Mouse (Mus musculus) adrenal gland, postnatal 36 days (tissue): ENCODE measurements around the gene Timm10b. TPM values are rescaled to one million over a fixed set of nuclear protein-coding genes. Genes with fewer than 3 reads are reported as not detected.

ENCODE experiments used
- DNase-seq, 2 experiments: peaks; one replicate each; pipeline ENCODE4 v3.0.0; 2021; ENCODE audit warnings: mixed read lengths in 1 of 2
- long read RNA-seq, 2 experiments: library from polyadenylated mRNA; stranded (forward); transcript quantifications; one replicate each; pipeline ENCODE4 v2.0.0; 2021; ENCODE audit warnings: borderline sequencing depth in 2 of 2
- total RNA-seq, 2 experiments: library from RNA; stranded (reverse); gene quantifications; 2 replicates each; pipeline ENCODE4 v1.2.3; 2021

Gene Timm10b
- total RNA-seq: 100 to 1,000 TPM; 101 to 139 TPM
- long read RNA-seq, experiment 1, transcript Timm10b-201 (4 exons, 694 nt): minor isoform, 22 of 134 reads
- long read RNA-seq, experiment 1, transcript Timm10b-211 (4 exons, 529 nt): minor isoform, 12 of 134 reads
- long read RNA-seq, experiment 1, transcript Timm10b-208 (2 exons, 1,083 nt): minor isoform, 11 of 134 reads
- long read RNA-seq, experiment 1, transcript Timm10b-203 (3 exons, 3,273 nt): major isoform, 73 of 134 reads
- long read RNA-seq, experiment 1, partial matches to known transcripts: 4 of 134 reads
- long read RNA-seq, experiment 1, other reads (novel, unspliced or antisense): 3 of 134 reads
- long read RNA-seq, experiment 2, transcript Timm10b-203 (3 exons, 3,273 nt): major isoform, 37 of 63 reads
- long read RNA-seq, experiment 2, transcript Timm10b-211 (4 exons, 529 nt): minor isoform, 8 of 63 reads
- long read RNA-seq, experiment 2, transcript Timm10b-201 (4 exons, 694 nt): minor isoform, 8 of 63 reads
- long read RNA-seq, experiment 2, partial matches to known transcripts: 1 of 63 reads
- long read RNA-seq, experiment 2, other reads (novel, unspliced or antisense): 2 of 63 reads

GRCm38 (mm10) chr7:105639756-105640155 lies at the start of gene Timm10b:
Gene Timm10b, plus strand, starts transcription at chr7:105640056.
- DNase-seq: no peak

GRCm38 (mm10) chr7:105590097-105590496 lies 49.8 kb upstream of the Timm10b start:
- no peak for DNase-seq

GRCm38 (mm10) chr7:105602860-105603623 lies 36.8 kb upstream of the Timm10b start:
- peak; percentile 77 to 83 for DNase-seq

- no peak for DNase-seq
These were observed 31.4 kb upstream of the Timm10b start for GRCm38 (mm10) chr7:105608467-105608866.

- no peak for DNase-seq
These were observed 28.1 kb upstream of the Timm10b start for GRCm38 (mm10) chr7:105611767-105612166.

- no peak for DNase-seq
These were observed 25.5 kb upstream of the Timm10b start for GRCm38 (mm10) chr7:105614400-105614799.

- no peak for DNase-seq
These were observed 24.1 kb upstream of the Timm10b start for GRCm38 (mm10) chr7:105615720-105616119.

GRCm38 (mm10) chr7:105616561-105616960 lies 23.3 kb upstream of the Timm10b start:
- no peak for DNase-seq

GRCm38 (mm10) chr7:105617810-105618209 lies 22.0 kb upstream of the Timm10b start:
- no peak for DNase-seq

- DNase-seq: no peak
These were observed 20.2 kb upstream of the Timm10b start for GRCm38 (mm10) chr7:105619701-105620100.

GRCm38 (mm10) chr7:105621053-105621452 lies 18.8 kb upstream of the Timm10b start:
- DNase-seq: no peak

- no peak for DNase-seq
These were observed 18.1 kb upstream of the Timm10b start for GRCm38 (mm10) chr7:105621646-105622292.

- no peak for DNase-seq
These were observed 14.5 kb upstream of the Timm10b start for GRCm38 (mm10) chr7:105625397-105625796.

GRCm38 (mm10) chr7:105628633-105629032 lies 11.2 kb upstream of the Timm10b start:
- DNase-seq: peak; percentile 62 to 77

- DNase-seq: no peak
These were observed 7.3 kb upstream of the Timm10b start for GRCm38 (mm10) chr7:105632551-105632972.

GRCm38 (mm10) chr7:105633127-105633800 lies 6.6 kb upstream of the Timm10b start, which contains the start of gene Trim3:
Gene Trim3, minus strand, starts transcription at chr7:105633571.
- DNase-seq: peak; percentile 96 to 99

- DNase-seq: no peak
These were observed 6.1 kb upstream of the Timm10b start for GRCm38 (mm10) chr7:105633801-105634135.

- DNase-seq: no peak
These were observed 5.5 kb upstream of the Timm10b start for GRCm38 (mm10) chr7:105634272-105634920.

GRCm38 (mm10) chr7:105635726-105636125 lies 4.1 kb upstream of the Timm10b start:
- DNase-seq: no peak

GRCm38 (mm10) chr7:105638776-105639175 lies 1.1 kb upstream of the Timm10b start:
- DNase-seq: no peak

- DNase-seq: peak; percentile 42 to 62
These were observed 552 bp upstream of the Timm10b start for GRCm38 (mm10) chr7:105639304-105639703.
